Mouse (Mus musculus) urinary bladder, adult 18-20 months (tissue): ENCODE results near the gene Fnbp1l.

ENCODE experiments used
- DNase-seq, 2 experiments: peaks; one replicate each; pipeline ENCODE4 v3.0.0; 2022; ENCODE audit warnings: low spot score in 2 of 2, mixed read lengths in 2 of 2

Gene Fnbp1l

GRCm38 (mm10) chr3:122528477-122528876 lies 91.0 kb downstream of the Fnbp1l start:
- DNase-seq = no peak

- no peak for DNase-seq
Measured at GRCm38 (mm10) chr3:122521294-122521693, 98.2 kb downstream of the Fnbp1l start.

- no peak for DNase-seq
Measured at GRCm38 (mm10) chr3:122520875-122521274, 98.6 kb downstream of the Fnbp1l start.

GRCm38 (mm10) chr3:122520365-122520764 lies 99.2 kb downstream of the Fnbp1l start:
- no peak for DNase-seq

GRCm38 (mm10) chr3:122519082-122519481 lies 100.4 kb downstream of the Fnbp1l start:
- no peak for DNase-seq

GRCm38 (mm10) chr3:122518231-122518736 lies 101.2 kb downstream of the Fnbp1l start:
- DNase-seq = no peak

- no peak for DNase-seq
Measured at GRCm38 (mm10) chr3:122517726-122518125, 101.8 kb downstream of the Fnbp1l start.

- no peak for DNase-seq
Measured at GRCm38 (mm10) chr3:122516327-122516695, 103.2 kb downstream of the Fnbp1l start.

GRCm38 (mm10) chr3:122515568-122516326 lies 103.8 kb downstream of the Fnbp1l start:
- DNase-seq = no peak

GRCm38 (mm10) chr3:122512725-122513375 lies 106.7 kb downstream of the Fnbp1l start:
- peak in 1 of 2 experiments; percentile 32 for DNase-seq

GRCm38 (mm10) chr3:122511721-122512619 lies 107.5 kb downstream of the Fnbp1l start:
- peak in 1 of 2 experiments; percentile 33 for DNase-seq

- no peak for DNase-seq
Measured at GRCm38 (mm10) chr3:122510932-122511331, 108.6 kb downstream of the Fnbp1l start.

- DNase-seq = no peak
Measured at GRCm38 (mm10) chr3:122510240-122510750, 109.2 kb downstream of the Fnbp1l start.

- DNase-seq = peak; percentile 29 to 50
Measured at GRCm38 (mm10) chr3:122509534-122510239, 109.8 kb downstream of the Fnbp1l start.

- no peak for DNase-seq
Measured at GRCm38 (mm10) chr3:122509084-122509483, 110.4 kb downstream of the Fnbp1l start.

- DNase-seq = no peak
Measured at GRCm38 (mm10) chr3:122507826-122508225, 111.7 kb downstream of the Fnbp1l start.

GRCm38 (mm10) chr3:122506343-122506916 lies 113.1 kb downstream of the Fnbp1l start:
- DNase-seq = no peak

- no peak for DNase-seq
Measured at GRCm38 (mm10) chr3:122500929-122501328, 118.6 kb downstream of the Fnbp1l start.

GRCm38 (mm10) chr3:122499647-122500046 lies 119.9 kb downstream of the Fnbp1l start:
- no peak for DNase-seq

- DNase-seq = no peak
Measured at GRCm38 (mm10) chr3:122498528-122498927, 121.0 kb downstream of the Fnbp1l start.

GRCm38 (mm10) chr3:122497871-122498270 lies 121.6 kb downstream of the Fnbp1l start:
- DNase-seq = no peak
